Mouse (Mus musculus) E14TG2a.4 (cell line): ENCODE measurements around the gene Senp7.

Experiments
- H3K27me3 ChIP-seq: 2 replicates; pipeline ENCODE4 v1.6.1; 2014; ENCODE audit warnings: low read length, control low read depth; ENCODE audit not compliant: insufficient read depth
- H3K36me3 ChIP-seq: 2 replicates; pipeline ENCODE4 v1.6.1; 2014; ENCODE audit warnings: low read length, control low read depth; ENCODE audit not compliant: insufficient read depth
- H3K4me1 ChIP-seq: replicated peaks from 2 replicates; pipeline ENCODE4 v1.6.1; 2014; ENCODE audit warnings: low read depth, low read length, control low read depth
- H3K4me3 ChIP-seq: replicated peaks from 2 replicates; pipeline ENCODE4 v1.5.1; 2014; ENCODE audit warnings: mild to moderate bottlenecking, low read length
- H3K9me3 ChIP-seq: 2 replicates; pipeline ENCODE4 v1.6.1; 2014; ENCODE audit warnings: low read length, control low read depth
- CTCF ChIP-seq: conservative IDR thresholded peaks from 2 replicates; pipeline ENCODE4 v1.5.1; 2014; ENCODE audit warnings: low read length
- NANOG ChIP-seq: IDR thresholded peaks from 2 replicates; pipeline ENCODE4 v1.6.1; 2014; ENCODE audit warnings: borderline replicate concordance, low read length, mixed read lengths
- POU5F1 ChIP-seq: IDR thresholded peaks from 2 replicates; pipeline ENCODE4 v1.6.1; 2014; ENCODE audit warnings: low read length, borderline replicate concordance

Senp7 gene

GRCm38 (mm10) chr16:56144876-56145555, 96.9 kb downstream of the Senp7 start:
- no peaks in the 10 kb centered on the region for H3K36me3 ChIP-seq
- no peaks in the 10 kb centered on the region for H3K9me3 ChIP-seq
- TF ChIP-seq POU5F1 (no peak), NANOG (no peak), CTCF (no peak)
- H3K4me1 ChIP-seq: peaks cover 4% of the 10 kb centered on the region
- H3K4me3 ChIP-seq: peak overlapping the region; percentile 54
- no peaks in the 10 kb centered on the region for H3K27me3 ChIP-seq

- H3K9me3 ChIP-seq: no peaks in the 10 kb centered on the region
- H3K27me3 ChIP-seq: no peaks in the 10 kb centered on the region
- H3K4me3 ChIP-seq: no peak overlapping the region
- TF ChIP-seq POU5F1 (no peak), CTCF (peak; percentile 19; the same call in 1 of the 2 replicates), NANOG (no peak)
- H3K4me1 ChIP-seq: peaks cover 4% of the 10 kb centered on the region
- H3K36me3 ChIP-seq: no peaks in the 10 kb centered on the region
These were observed 99.5 kb downstream of the Senp7 start for GRCm38 (mm10) chr16:56147679-56148078.

DNA sequence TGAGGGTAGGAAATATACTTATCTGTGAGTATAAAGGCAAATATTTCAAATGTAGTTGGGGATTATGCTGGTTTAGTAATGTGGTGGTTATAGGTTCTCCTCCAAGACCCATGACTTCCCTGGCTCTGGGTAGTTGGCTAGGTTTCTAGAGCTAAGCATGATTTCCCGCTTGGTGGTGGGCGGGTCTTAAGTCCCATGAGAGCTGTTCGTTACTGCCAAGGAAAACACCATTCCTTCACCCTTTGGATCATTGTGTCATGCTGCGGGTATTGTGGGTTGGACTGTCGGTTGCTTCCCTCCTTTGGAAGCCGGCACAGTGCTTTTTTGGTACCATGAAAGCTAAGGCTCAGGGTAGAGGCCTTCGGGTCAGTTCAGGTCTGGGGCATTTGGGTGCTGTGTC, 115.3 kb downstream of the Senp7 start:
- H3K36me3 ChIP-seq: no peaks in the 10 kb centered on the region
- no peaks in the 10 kb centered on the region for H3K27me3 ChIP-seq
- H3K9me3 ChIP-seq: peaks cover 10% of the 10 kb centered on the region
- TF ChIP-seq CTCF (no peak), POU5F1 (no peak), NANOG (no peak)
- no peak overlapping the region for H3K4me3 ChIP-seq
- no peaks in the 10 kb centered on the region for H3K4me1 ChIP-seq

DNA sequence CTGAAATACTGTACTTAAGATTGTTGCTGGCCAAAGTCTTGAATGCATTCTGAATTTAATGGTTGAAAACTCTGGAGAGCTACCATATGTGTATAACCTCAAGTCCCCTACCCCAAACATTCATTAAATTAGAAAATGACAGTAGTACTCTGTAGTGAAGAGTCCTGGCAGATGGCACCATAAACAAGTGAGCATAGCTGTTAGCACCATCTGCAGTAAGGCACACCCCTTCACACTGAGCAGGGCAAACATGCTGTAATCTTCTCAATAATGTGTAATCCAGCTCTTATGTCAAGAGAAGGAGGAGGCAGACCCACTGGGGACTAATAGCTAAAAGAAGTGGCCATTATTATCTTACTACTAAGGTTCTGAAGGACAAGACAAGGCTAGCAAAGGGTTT, 122.1 kb downstream of the Senp7 start:
- Histone ChIP-seq H3K36me3 (no peaks in the 10 kb centered on the region), H3K9me3 (no peaks in the 10 kb centered on the region), H3K4me3 (no peak overlapping the region), H3K4me1 (no peaks in the 10 kb centered on the region), H3K27me3 (no peaks in the 10 kb centered on the region)
- TF ChIP-seq NANOG: no peak
- no peak for TF ChIP-seq POU5F1
- TF ChIP-seq CTCF: no peak

DNA sequence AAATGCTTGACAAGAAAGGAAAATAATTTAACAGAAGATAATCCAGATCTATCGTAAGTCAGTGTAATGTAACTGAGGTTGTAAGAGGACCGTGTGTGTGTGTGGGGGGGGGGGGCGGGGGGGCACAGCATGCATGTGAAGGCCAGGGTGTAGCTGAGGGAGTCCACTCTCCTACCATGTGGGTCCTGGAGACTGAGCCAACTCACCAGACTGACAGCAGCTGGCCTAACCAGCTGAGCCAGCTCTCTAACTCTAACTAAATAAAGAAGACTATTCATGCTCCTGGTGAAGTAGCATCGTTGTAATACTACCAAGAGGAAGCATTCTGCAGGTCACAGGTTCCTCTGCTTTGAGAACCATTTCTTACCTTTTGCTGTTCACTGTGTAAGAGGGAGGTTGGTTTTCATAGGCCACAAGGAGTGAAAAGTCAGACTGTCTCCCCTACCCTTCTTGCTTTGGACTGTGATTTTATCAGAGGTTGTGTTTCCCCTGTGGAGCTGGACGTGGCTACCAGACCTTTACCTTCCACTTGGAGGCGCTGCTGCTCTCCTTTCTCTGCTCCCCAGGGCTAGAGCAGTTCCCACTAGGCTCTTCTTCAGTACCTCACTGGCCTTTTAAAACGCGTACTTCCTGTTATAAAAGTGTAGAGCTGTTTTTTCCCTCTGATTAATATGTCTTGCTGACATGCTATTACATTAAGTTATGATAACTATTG, 127.9 kb downstream of the Senp7 start:
- H3K4me1 ChIP-seq: no peaks in the 10 kb centered on the region
- no peaks in the 10 kb centered on the region for H3K27me3 ChIP-seq
- peak; percentile 54 for TF ChIP-seq CTCF
- TF ChIP-seq NANOG: no peak
- H3K36me3 ChIP-seq: no peaks in the 10 kb centered on the region
- H3K4me3 ChIP-seq: no peak overlapping the region
- no peaks in the 10 kb centered on the region for H3K9me3 ChIP-seq

- Histone ChIP-seq H3K4me3 (no peak overlapping the region), H3K36me3 (no peaks in the 10 kb centered on the region), H3K9me3 (peaks cover 5% of the 10 kb centered on the region; the same call in 1 of the 2 replicates), H3K4me1 (no peaks in the 10 kb centered on the region), H3K27me3 (no peaks in the 10 kb centered on the region)
- TF ChIP-seq CTCF (no peak), POU5F1 (no peak), NANOG (no peak)
These were observed 138.7 kb downstream of the Senp7 start for GRCm38 (mm10) chr16:56186863-56187262.

DNA sequence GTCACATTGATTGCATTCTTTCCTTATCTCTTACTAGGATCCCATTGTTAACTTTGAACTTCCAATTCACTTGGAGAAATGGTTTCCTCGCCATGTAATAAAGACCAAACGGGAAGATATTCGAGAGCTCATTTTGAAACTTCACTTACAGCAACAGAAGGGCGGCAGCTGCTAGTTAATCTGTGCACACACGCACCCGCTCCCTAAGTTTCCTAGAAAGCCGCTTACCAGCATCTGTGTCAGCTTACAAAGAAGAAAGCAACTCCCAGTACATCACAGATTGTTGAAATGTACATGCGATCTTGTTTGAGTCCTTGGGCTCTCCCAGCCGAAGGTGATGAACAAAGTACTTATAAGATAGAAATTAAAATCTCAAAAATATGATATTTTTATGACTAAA, 140.1 kb downstream of the Senp7 start:
- Histone ChIP-seq H3K4me3 (no peak overlapping the region), H3K9me3 (peaks cover 5% of the 10 kb centered on the region; the same call in 1 of the 2 replicates), H3K27me3 (no peaks in the 10 kb centered on the region), H3K4me1 (no peaks in the 10 kb centered on the region), H3K36me3 (no peaks in the 10 kb centered on the region)
- TF ChIP-seq POU5F1 (no peak), CTCF (no peak)

- TF ChIP-seq POU5F1: no peak
- no peaks in the 10 kb centered on the region for H3K4me1 ChIP-seq
- H3K36me3 ChIP-seq: no peaks in the 10 kb centered on the region
- H3K9me3 ChIP-seq: no peaks in the 10 kb centered on the region
- H3K27me3 ChIP-seq: no peaks in the 10 kb centered on the region
- no peak within 1 kb of the TSS for H3K4me3 ChIP-seq
These were observed 155.9 kb downstream of the Senp7 start, which contains the start of gene Impg2 for GRCm38 (mm10) chr16:56204051-56204450. Gene Impg2 (plus strand): TSS chr16:56204313.

DNA sequence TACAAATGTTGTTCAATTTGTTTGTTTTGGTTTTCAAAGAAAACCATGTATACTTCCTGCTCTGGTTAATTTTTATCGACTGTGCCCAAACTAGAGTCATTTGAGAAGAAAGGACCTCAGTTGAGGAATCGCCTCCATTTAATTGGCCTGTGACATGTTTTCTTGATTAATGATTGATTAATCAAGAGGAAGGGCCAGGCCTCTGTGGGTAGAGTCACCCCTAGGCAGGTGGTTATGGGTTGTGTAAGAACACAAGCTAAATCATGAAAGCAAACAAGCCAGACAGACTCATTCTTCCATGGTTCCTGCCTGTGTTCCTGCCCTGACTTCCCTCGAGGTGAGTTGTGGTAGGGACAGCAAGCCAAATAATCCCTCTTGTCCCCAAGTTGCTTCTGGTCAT, 164.6 kb downstream of the Senp7 start:
- no peaks in the 10 kb centered on the region for H3K9me3 ChIP-seq
- TF ChIP-seq CTCF (no peak), POU5F1 (no peak), NANOG (no peak)
- H3K27me3 ChIP-seq: no peaks in the 10 kb centered on the region
- H3K36me3 ChIP-seq: no peaks in the 10 kb centered on the region
- H3K4me3 ChIP-seq: no peak overlapping the region
- H3K4me1 ChIP-seq: no peaks in the 10 kb centered on the region
